ENCODE assay signal across 17 mouse cellular contexts in the genomic region with DNA sequence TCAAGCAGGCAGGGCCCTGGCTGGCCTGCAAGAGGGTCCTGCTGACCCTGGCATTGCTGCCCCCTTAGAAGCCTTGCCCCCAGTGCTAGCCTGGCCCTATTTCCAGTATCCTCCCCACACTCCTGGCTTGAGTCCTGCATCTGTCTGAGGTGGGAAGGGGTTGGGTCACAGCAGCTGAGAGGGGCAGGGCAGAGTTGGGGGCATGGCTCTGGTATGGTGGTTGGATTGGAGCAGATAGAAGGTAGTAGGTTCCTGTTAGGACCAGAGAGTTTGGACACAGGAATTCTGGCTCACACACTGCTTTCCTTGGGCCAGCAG. TPM values are rescaled to one million over a fixed set of nuclear protein-coding genes. Genes with fewer than 3 reads are reported as not detected.
DNase-seq lines count a peak whose midpoint lies in the region; ATAC-seq lines count a peak whose summit lies in the region.
"Had no signal": no experiment of that assay in that cellular context is flagged by ENCODE, and none has a peak within 500 bp of the region (broad histone marks: within the 10 kb centered on the region; RNA-seq: fewer than 3 reads in every experiment).

No protein-coding gene starts in this region.

- H3K9ac ChIP-seq in embryonic facial prominence, embryonic 14.5 days (ENCODE audit: low read depth, low read length): no peak overlapping the region
- 0 out of 2 replicates have a peak overlapping the region, but pooled peaks have one; percentile 19 for H3K9ac ChIP-seq in midbrain, embryonic 13.5 days (replicated peaks)
- no peak overlapping the region for H3K9ac ChIP-seq in intestine, embryonic 15.5 days

- no peak overlapping the region for H3K4me2 ChIP-seq in embryonic facial prominence, embryonic 14.5 days (ENCODE audit: low read depth, low read length)
- H3K4me2 ChIP-seq in midbrain, embryonic 13.5 days (replicated peaks): no peak overlapping the region
- H3K4me2 ChIP-seq in intestine, embryonic 15.5 days (replicated peaks): no peak overlapping the region
- H3K4me2 ChIP-seq: liver, embryonic 11.5 days had no signal

- H3K36me3 ChIP-seq in heart, embryonic 10.5 days: peaks cover 36% of the 10 kb centered on the region
- no peaks in the 10 kb centered on the region for H3K36me3 ChIP-seq in embryonic facial prominence, embryonic 14.5 days (ENCODE audit: control insufficient read depth, insufficient read depth, low read length)
- H3K36me3 ChIP-seq in midbrain, embryonic 13.5 days: no peaks in the 10 kb centered on the region
- H3K36me3 ChIP-seq in intestine, embryonic 15.5 days: no peaks in the 10 kb centered on the region

- no peaks in the 10 kb centered on the region for H3K27me3 ChIP-seq in heart, embryonic 10.5 days (ENCODE audit: insufficient read depth, poor library complexity, severe bottlenecking)
- no peaks in the 10 kb centered on the region for H3K27me3 ChIP-seq in embryonic facial prominence, embryonic 14.5 days (replicated peaks; ENCODE audit: control insufficient read depth, insufficient read depth, low read length)
- no peaks in the 10 kb centered on the region for H3K27me3 ChIP-seq in midbrain, embryonic 13.5 days
- H3K27me3 ChIP-seq in intestine, embryonic 15.5 days (replicated peaks): no peaks in the 10 kb centered on the region

- ATAC-seq in embryonic facial prominence, embryonic 14.5 days (ENCODE audit: low read depth): no peak
- peak; percentile 25 for ATAC-seq in midbrain, embryonic 13.5 days
- no peak for ATAC-seq in intestine, embryonic 15.5 days
- ATAC-seq: intestine, postnatal 0 days had no signal

- no peak for DNase-seq in heart, embryonic 10.5 days (ENCODE audit: low spot score)
- DNase-seq in heart, adult 8-10 months (ENCODE audit: low spot score): no peak
- no peak for DNase-seq in embryonic facial prominence, embryonic 14.5 days (ENCODE audit: low spot score)
- DNase-seq in heart, postnatal 4 days: peak; percentile 52
- DNase-seq in ovary, postnatal 36 days (ENCODE audit: low spot score): no peak
- DNase-seq in T-cell, adult 2 months (ENCODE audit: low spot score): no peak
- DNase-seq: adrenal gland, postnatal 25 days; cerebellum, adult 2 months; gastrocnemius, postnatal 10 days had no signal

- peaks cover 68% of the 10 kb centered on the region for H3K4me1 ChIP-seq in heart, embryonic 10.5 days
- H3K4me1 ChIP-seq in embryonic facial prominence, embryonic 14.5 days (ENCODE audit: control insufficient read depth, insufficient read depth, low read length): peaks cover 6% of the 10 kb centered on the region; the same call in 1 of the 2 replicates
- H3K4me1 ChIP-seq in midbrain, embryonic 13.5 days (replicated peaks): peaks cover 40% of the 10 kb centered on the region
- peaks cover 8% of the 10 kb centered on the region; the same call in 1 of the 2 replicates for H3K4me1 ChIP-seq in intestine, embryonic 15.5 days (replicated peaks)

- peak overlapping the region; percentile 56 for H3K4me3 ChIP-seq in heart, embryonic 10.5 days
- no peak overlapping the region for H3K4me3 ChIP-seq in embryonic facial prominence, embryonic 14.5 days (ENCODE audit: low read depth, low read length)
- no peak overlapping the region for H3K4me3 ChIP-seq in midbrain, embryonic 13.5 days (replicated peaks)
- H3K4me3 ChIP-seq in intestine, embryonic 15.5 days (replicated peaks): no peak overlapping the region
- H3K4me3 ChIP-seq: megakaryocyte, embryonic 14.5 days had no signal

- peak overlapping the region; percentile 94 for H3K27ac ChIP-seq in heart, embryonic 10.5 days
- H3K27ac ChIP-seq in embryonic facial prominence, embryonic 14.5 days (replicated peaks; ENCODE audit: low read depth, low read length): peak overlapping the region; percentile 63; the same call in 1 of the 2 replicates
- H3K27ac ChIP-seq in midbrain, embryonic 13.5 days: peak overlapping the region; percentile 94
- H3K27ac ChIP-seq in intestine, embryonic 15.5 days: no peak overlapping the region

- no peaks in the 10 kb centered on the region for H3K9me3 ChIP-seq in heart, embryonic 10.5 days
- no peaks in the 10 kb centered on the region for H3K9me3 ChIP-seq in embryonic facial prominence, embryonic 14.5 days (ENCODE audit: control insufficient read depth, low read length)
- H3K9me3 ChIP-seq in midbrain, embryonic 13.5 days: no peaks in the 10 kb centered on the region
- no peaks in the 10 kb centered on the region for H3K9me3 ChIP-seq in intestine, embryonic 15.5 days
- H3K9me3 ChIP-seq: megakaryocyte, embryonic 14.5 days had no signal

RNA-seq across cellular contexts. Expression of a gene that starts 0.4 kb away (rescaled TPM):
- 2,022 and 5,104 TPM in 2 replicates for polyA plus RNA-seq in heart, embryonic 10.5 days (2016; fragmentation: Nextera tagmentation; extraction: Ambion mirVana)
- total RNA-seq in heart, adult 8-10 months (2022): 1,000 to 10,000 TPM; 1,453 to 2,519 (median 2,136) TPM
- polyA plus RNA-seq in embryonic facial prominence, embryonic 14.5 days (2014; fragmentation: Nextera tagmentation; extraction: Ambion mirVana): 92.5 and 103 TPM in 2 replicates
- total RNA-seq in heart, postnatal 4 days (2021): 1,000 to 10,000 TPM; 1,764 to 1,922 TPM
- polyA plus RNA-seq in midbrain, embryonic 13.5 days (2015; fragmentation: Nextera tagmentation; extraction: Ambion mirVana): 4.6 and 5.3 TPM in 2 replicates
- 0.83 and 1.6 TPM in 2 replicates for polyA plus RNA-seq in intestine, embryonic 15.5 days (2015; fragmentation: Nextera tagmentation; extraction: Ambion mirVana)
- total RNA-seq: adrenal gland, postnatal 25 days had no signal

RNA-seq across cellular contexts. Expression of a gene that starts 18.1 kb away (rescaled TPM):
- polyA plus RNA-seq in heart, embryonic 10.5 days (2016; fragmentation: Nextera tagmentation; extraction: Ambion mirVana): not detected in 2 replicates
- total RNA-seq in heart, adult 8-10 months (2022): not detected
- not detected in 2 replicates for polyA plus RNA-seq in embryonic facial prominence, embryonic 14.5 days (2014; fragmentation: Nextera tagmentation; extraction: Ambion mirVana)
- total RNA-seq in heart, postnatal 4 days (2021): not detected
- not detected in 2 replicates for polyA plus RNA-seq in midbrain, embryonic 13.5 days (2015; fragmentation: Nextera tagmentation; extraction: Ambion mirVana)
- not detected in 2 replicates for polyA plus RNA-seq in intestine, embryonic 15.5 days (2015; fragmentation: Nextera tagmentation; extraction: Ambion mirVana)
- total RNA-seq: adrenal gland, postnatal 25 days; gastrocnemius, postnatal 10 days; layer of hippocampus, postnatal 10 days had no signal
- polyA plus RNA-seq: C2C12; cerebellum, adult 2 months; intestine, postnatal 0 days; liver, embryonic 11.5 days; urinary bladder, adult 2 months had no signal

RNA-seq across cellular contexts. Expression of a gene that starts 20.4 kb away (rescaled TPM):
- polyA plus RNA-seq in heart, embryonic 10.5 days (2016; fragmentation: Nextera tagmentation; extraction: Ambion mirVana): 73.7 and 88.8 TPM in 2 replicates
- 10 to 100 TPM; 22.3 to 31.5 (median 25.9) TPM for total RNA-seq in heart, adult 8-10 months (2022)
- 70.1 and 71.6 TPM in 2 replicates for polyA plus RNA-seq in embryonic facial prominence, embryonic 14.5 days (2014; fragmentation: Nextera tagmentation; extraction: Ambion mirVana)
- 10 to 100 TPM; 35.7 to 39.7 TPM for total RNA-seq in heart, postnatal 4 days (2021)
- 60.4 and 62.7 TPM in 2 replicates for polyA plus RNA-seq in midbrain, embryonic 13.5 days (2015; fragmentation: Nextera tagmentation; extraction: Ambion mirVana)
- polyA plus RNA-seq in intestine, embryonic 15.5 days (2015; fragmentation: Nextera tagmentation; extraction: Ambion mirVana): 83.1 and 84.9 TPM in 2 replicates

RNA-seq across cellular contexts. Expression of a gene that starts 28.1 kb away (rescaled TPM):
- 2,034 and 3,157 TPM in 2 replicates for polyA plus RNA-seq in heart, embryonic 10.5 days (2016; fragmentation: Nextera tagmentation; extraction: Ambion mirVana)
- total RNA-seq in heart, adult 8-10 months (2022): over 10,000 TPM; 18,156 to 23,973 (median 22,335) TPM
- polyA plus RNA-seq in embryonic facial prominence, embryonic 14.5 days (2014; fragmentation: Nextera tagmentation; extraction: Ambion mirVana): 8.6 and 10.3 TPM in 2 replicates
- total RNA-seq in heart, postnatal 4 days (2021): over 10,000 TPM; 15,879 to 17,172 TPM
- 0.75 and 1.3 TPM in 2 replicates for polyA plus RNA-seq in midbrain, embryonic 13.5 days (2015; fragmentation: Nextera tagmentation; extraction: Ambion mirVana)
- polyA plus RNA-seq in intestine, embryonic 15.5 days (2015; fragmentation: Nextera tagmentation; extraction: Ambion mirVana): 0.27 and 0.44 TPM in 2 replicates
- total RNA-seq: adrenal gland, postnatal 25 days had no signal

RNA-seq across cellular contexts. Expression of a gene that starts 58.8 kb away (rescaled TPM):
- polyA plus RNA-seq in heart, embryonic 10.5 days (2016; fragmentation: Nextera tagmentation; extraction: Ambion mirVana): 0.97 and 1.5 TPM in 2 replicates
- 1 to 10 TPM in 1 of 4 experiments, under 1 TPM in 1, not detected in 2; 0.41 to 1.2 TPM for total RNA-seq in heart, adult 8-10 months (2022)
- 13.7 and 14.8 TPM in 2 replicates for polyA plus RNA-seq in embryonic facial prominence, embryonic 14.5 days (2014; fragmentation: Nextera tagmentation; extraction: Ambion mirVana)
- under 1 TPM in 1 of 2 experiments, not detected in 1; 0.33 TPM for total RNA-seq in heart, postnatal 4 days (2021)
- polyA plus RNA-seq in midbrain, embryonic 13.5 days (2015; fragmentation: Nextera tagmentation; extraction: Ambion mirVana): 1.9 and 2.0 TPM in 2 replicates
- 2.2 and 2.3 TPM in 2 replicates for polyA plus RNA-seq in intestine, embryonic 15.5 days (2015; fragmentation: Nextera tagmentation; extraction: Ambion mirVana)
- polyA plus RNA-seq: C2C12; liver, embryonic 11.5 days had no signal

Comparison
In these comparisons a context has a peak if more than half of its experiments do, and no peak if none do; other contexts are left out.
1. RNA of a gene that starts 0.4 kb away (polyA plus RNA-seq): 2,022 to 5,104 TPM in heart, embryonic 10.5 days; 92.5 to 103 TPM in embryonic facial prominence, embryonic 14.5 days, 4.6 to 5.3 TPM in midbrain, embryonic 13.5 days and 0.83 to 1.6 TPM in intestine, embryonic 15.5 days; every median in the first group is over 10 times any median in the second.